Mouse (Mus musculus) embryonic fibroblast, embryonic 13.5 days (primary cell): ENCODE measurements around the gene Ttyh2.

Experiments used
- CTCF ChIP-seq: IDR thresholded peaks from 2 replicates; pipeline ENCODE4 v1.5.1; 2011; ENCODE audit warnings: mild to moderate bottlenecking, control low read depth, low read length, moderate library complexity, borderline replicate concordance; ENCODE audit not compliant: insufficient read depth
- POLR2A ChIP-seq: IDR thresholded peaks from 2 replicates; pipeline ENCODE4 v1.6.1; 2011; ENCODE audit warnings: low read depth, mild to moderate bottlenecking, control low read depth, low read length, moderate library complexity

- TF ChIP-seq CTCF = no peak
- no peak for TF ChIP-seq POLR2A
These were observed 11.1 kb upstream of the Ttyh2 start for GRCm38 (mm10) chr11:114664164-114664563.
